Mouse (Mus musculus): ENCODE data around the gene Srebf1. TPM values are rescaled to one million over a fixed set of nuclear protein-coding genes. Genes with fewer than 3 reads are reported as not detected.
A peak's percentile ranks its signal among the peaks of the same experiment; 100 is the strongest.

Srebf1 gene
- polyA plus RNA-seq, 1 experiment from 2014 or later = 61.9 TPM

DNA sequence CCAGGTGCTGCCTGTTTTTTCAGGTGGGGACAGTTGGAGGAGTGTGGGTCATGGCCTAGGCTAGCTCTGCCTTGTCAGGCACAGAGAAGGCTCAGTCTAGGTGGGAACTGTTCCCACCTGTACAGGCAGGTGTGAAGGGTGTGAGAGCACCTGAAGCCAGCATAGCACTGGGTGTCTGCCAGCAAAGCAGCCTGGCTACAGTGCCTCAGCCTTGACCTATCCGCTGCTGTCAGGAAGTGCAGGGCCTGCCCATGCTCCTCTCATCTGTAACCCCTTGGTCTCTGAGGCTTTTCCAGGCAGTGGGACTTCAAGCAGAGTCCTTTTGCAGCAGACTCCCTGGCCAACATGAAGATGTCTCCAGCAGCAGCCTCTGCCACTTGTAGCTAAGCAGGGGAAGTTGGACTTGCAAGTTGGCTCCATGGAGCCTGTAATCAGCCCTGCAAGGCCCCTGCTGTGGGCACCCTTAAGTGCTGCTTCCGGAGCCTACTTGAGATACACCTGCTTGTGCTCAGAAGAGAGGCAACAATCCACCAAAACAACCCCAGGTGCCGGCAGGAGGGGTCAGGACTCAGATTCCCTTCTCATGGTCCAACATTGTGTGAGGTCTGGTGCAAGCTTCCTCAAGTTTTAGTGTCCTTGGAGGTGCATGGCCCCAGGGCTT lies 61.8 kb downstream of the Srebf1 start:
- H3K27me3 ChIP-seq = no peaks in the 10 kb centered on the region
- ATAC-seq (ENCODE audit: insufficient number of reproducible peaks, insufficient read depth, low FRiP score, low TSS enrichment, low read depth) = no peak
- no peak overlapping the region for H3K4me2 ChIP-seq
- H3K9ac ChIP-seq = no peak overlapping the region
- H3K4me1 ChIP-seq = peaks cover 64% of the 10 kb centered on the region
- H3K9me3 ChIP-seq = no peaks in the 10 kb centered on the region
- H3K4me3 ChIP-seq = no peak overlapping the region
- peak overlapping the region; percentile 33; the same call in 1 of the 2 replicates for H3K27ac ChIP-seq
- 58% methylated on average over 3 of the region's 3 CpGs for WGBS
- H3K36me3 ChIP-seq = peaks cover 44% of the 10 kb centered on the region

DNA sequence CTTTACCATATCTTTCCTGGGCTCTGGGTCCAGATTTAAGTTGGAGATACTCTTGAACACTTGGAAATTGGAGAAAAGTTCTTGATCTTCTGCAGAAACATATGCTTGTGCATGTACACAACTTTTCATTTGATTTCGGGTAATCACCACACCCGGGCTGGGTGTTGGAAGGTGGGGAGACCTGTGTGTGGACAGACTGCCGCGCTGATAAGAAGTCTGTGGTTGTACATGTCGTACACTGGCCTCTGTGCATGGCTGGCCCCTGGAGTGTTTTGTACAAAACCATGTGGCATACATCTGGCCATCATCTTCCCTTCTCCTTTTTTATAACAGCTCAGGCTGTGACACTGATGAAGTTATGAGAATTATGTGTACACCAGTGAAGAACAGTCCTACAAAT lies 62.4 kb downstream of the Srebf1 start:
- H3K9ac ChIP-seq = no peak overlapping the region
- no peak overlapping the region for H3K27ac ChIP-seq
- WGBS = 84% methylated on average over 5 of the region's 5 CpGs

DNA sequence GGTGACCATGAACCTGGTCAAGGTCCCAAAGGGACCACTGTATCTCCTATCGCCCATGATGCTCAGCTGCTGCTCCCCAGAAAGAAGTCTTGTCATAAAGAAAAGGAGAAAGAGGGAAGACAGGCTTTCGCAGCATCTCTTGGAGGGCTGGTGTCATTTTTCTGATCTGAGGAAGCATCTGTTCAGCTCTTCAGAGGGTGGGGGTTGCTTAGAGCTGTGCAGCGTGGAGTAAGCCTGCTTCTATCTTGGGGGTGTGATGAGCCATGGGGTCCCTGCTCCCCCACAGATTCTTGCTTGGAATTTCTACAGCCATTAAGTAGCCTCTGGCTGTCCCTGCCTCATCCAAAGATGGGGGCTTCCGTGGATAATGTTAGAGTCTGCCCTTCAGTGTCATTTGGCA lies 64.1 kb downstream of the Srebf1 start:
- Histone ChIP-seq H3K4me2 (no peak overlapping the region), H3K27ac (no peak overlapping the region), H3K4me1 (peaks cover 53% of the 10 kb centered on the region), H3K27me3 (no peaks in the 10 kb centered on the region), H3K9me3 (no peaks in the 10 kb centered on the region), H3K36me3 (peaks cover 67% of the 10 kb centered on the region), H3K4me3 (no peak overlapping the region), H3K9ac (no peak overlapping the region)
- no peak for ATAC-seq (ENCODE audit: insufficient number of reproducible peaks, insufficient read depth, low FRiP score, low TSS enrichment, low read depth)
- 77% methylated on average over 4 of the region's 4 CpGs for WGBS

More for the DNA sequence above, 62.4 kb downstream of the Srebf1 start:
- H3K9me3 ChIP-seq = no peaks in the 10 kb centered on the region
- no peaks in the 10 kb centered on the region for H3K27me3 ChIP-seq
- peaks cover 68% of the 10 kb centered on the region for H3K4me1 ChIP-seq
- H3K4me3 ChIP-seq = no peak overlapping the region
- ATAC-seq (ENCODE audit: insufficient number of reproducible peaks, insufficient read depth, low FRiP score, low TSS enrichment, low read depth) = no peak
- H3K4me2 ChIP-seq = no peak overlapping the region
- peaks cover 50% of the 10 kb centered on the region for H3K36me3 ChIP-seq

DNA sequence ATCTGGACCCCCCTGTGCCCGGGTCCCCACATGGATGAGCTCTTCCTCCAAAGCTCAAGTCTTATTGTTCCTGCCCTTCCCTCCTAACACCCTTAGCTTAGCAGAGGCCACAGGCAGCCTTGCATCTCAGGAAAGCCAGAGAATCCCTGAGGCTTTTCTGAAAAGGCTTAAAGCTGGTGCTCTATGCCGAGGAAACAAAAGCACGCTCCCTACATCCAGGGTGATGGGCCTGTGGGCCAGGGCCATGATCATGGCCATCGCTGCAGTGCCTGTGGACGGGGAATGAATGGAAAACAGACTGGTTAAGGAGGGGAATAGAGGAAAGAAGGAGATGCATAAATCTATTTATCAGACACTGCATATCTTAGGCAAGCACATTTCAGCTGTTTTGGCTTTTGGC lies 66.7 kb downstream of the Srebf1 start:
- WGBS = 76% methylated on average over 5 of the region's 5 CpGs
- H3K9me3 ChIP-seq = no peaks in the 10 kb centered on the region
- peaks cover 65% of the 10 kb centered on the region for H3K36me3 ChIP-seq
- peaks cover 28% of the 10 kb centered on the region for H3K4me1 ChIP-seq
- no peak overlapping the region for H3K9ac ChIP-seq
- no peak for ATAC-seq (ENCODE audit: insufficient number of reproducible peaks, insufficient read depth, low FRiP score, low TSS enrichment, low read depth)
- no peaks in the 10 kb centered on the region for H3K27me3 ChIP-seq
- no peak overlapping the region for H3K4me2 ChIP-seq
- no peak overlapping the region for H3K4me3 ChIP-seq
- H3K27ac ChIP-seq = no peak overlapping the region

DNA sequence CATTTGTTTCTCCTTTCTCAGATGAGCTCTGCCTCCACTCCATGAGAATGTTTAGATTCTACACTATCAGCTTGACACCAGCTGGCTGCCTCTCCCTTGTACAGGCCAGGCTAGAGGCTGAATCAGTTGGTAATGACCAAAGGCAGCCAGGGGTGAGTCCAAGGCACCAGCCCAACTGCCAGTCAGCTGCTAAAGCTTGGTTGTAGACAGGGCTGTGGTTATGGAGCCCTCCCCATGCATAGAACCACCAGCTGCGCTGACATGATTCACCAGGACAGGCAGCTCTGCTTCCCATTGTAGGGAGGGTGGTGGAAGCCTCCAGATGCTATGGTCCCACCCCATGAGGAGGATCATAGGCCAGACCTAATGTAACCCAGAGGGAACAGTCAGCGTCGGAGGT lies 68.4 kb downstream of the Srebf1 start:
- no peaks in the 10 kb centered on the region for H3K27me3 ChIP-seq
- 75% methylated on average over 3 of the region's 3 CpGs for WGBS

DNA sequence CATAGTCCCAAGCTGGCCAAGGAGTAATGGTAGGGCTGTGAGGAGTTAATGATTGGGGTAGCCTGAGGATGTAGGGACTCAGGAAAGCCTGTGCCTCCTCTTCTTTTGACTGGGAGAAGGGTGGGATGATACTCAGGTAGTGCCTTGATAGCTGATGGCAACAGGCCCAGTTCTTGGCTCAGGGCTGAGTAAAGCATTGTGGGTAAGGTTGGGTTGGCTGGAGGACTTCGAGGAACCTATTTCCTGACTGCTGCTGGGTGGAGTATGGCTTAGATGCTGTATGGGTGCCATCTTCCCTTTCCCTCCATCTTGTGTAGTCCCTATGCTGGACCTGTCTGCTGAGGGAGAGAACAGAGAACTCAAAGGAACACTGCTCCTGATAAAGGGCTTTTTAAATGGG lies 70.0 kb downstream of the Srebf1 start:
- Histone ChIP-seq H3K27me3 (no peaks in the 10 kb centered on the region), H3K9me3 (no peaks in the 10 kb centered on the region), H3K4me2 (no peak overlapping the region), H3K9ac (no peak overlapping the region), H3K36me3 (peaks cover 62% of the 10 kb centered on the region), H3K27ac (no peak overlapping the region), H3K4me1 (peaks cover 18% of the 10 kb centered on the region), H3K4me3 (no peak overlapping the region)
- no peak for ATAC-seq (ENCODE audit: insufficient number of reproducible peaks, insufficient read depth, low FRiP score, low TSS enrichment, low read depth)
- WGBS = 90% methylated on average over 1 of the region's 1 CpGs

More for the DNA sequence above, 68.4 kb downstream of the Srebf1 start:
- Histone ChIP-seq H3K27ac (no peak overlapping the region), H3K4me2 (no peak overlapping the region), H3K36me3 (peaks cover 57% of the 10 kb centered on the region), H3K4me3 (no peak overlapping the region), H3K4me1 (peaks cover 17% of the 10 kb centered on the region), H3K9me3 (no peaks in the 10 kb centered on the region), H3K9ac (no peak overlapping the region)
- ATAC-seq (ENCODE audit: insufficient number of reproducible peaks, insufficient read depth, low FRiP score, low TSS enrichment, low read depth) = no peak

DNA sequence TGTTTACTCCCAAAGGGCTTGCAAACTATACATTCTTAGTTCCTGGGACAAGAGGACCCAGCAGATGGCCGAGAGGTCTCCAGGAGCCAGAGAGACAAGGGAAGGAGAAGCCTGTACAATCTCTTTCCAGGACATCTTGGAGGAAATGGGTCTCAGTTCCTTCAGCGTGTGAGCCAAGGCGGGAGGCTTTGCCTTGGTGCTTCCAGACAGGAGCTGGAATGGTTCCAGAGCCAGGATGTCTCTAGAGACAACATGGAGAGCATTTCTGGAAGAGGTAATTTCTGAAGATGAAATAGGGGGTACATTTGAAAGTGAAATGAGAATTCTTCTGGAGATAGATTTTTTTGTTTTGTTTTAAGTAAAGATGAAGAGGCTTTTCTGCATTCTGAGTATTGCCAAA lies 71.7 kb downstream of the Srebf1 start:
- no peak overlapping the region for H3K4me3 ChIP-seq
- H3K36me3 ChIP-seq = peaks cover 63% of the 10 kb centered on the region
- no peaks in the 10 kb centered on the region for H3K9me3 ChIP-seq
- ATAC-seq (ENCODE audit: insufficient number of reproducible peaks, insufficient read depth, low FRiP score, low TSS enrichment, low read depth) = no peak
- H3K27ac ChIP-seq = no peak overlapping the region
- no peaks in the 10 kb centered on the region for H3K27me3 ChIP-seq
- no peak overlapping the region for H3K9ac ChIP-seq
- 82% methylated on average over 3 of the region's 3 CpGs for WGBS
- H3K4me2 ChIP-seq = no peak overlapping the region
- peaks cover 18% of the 10 kb centered on the region for H3K4me1 ChIP-seq

Small RNA genes within 50 kb of the gene (microRNA-seq; reads per million reads assigned to microRNA genes)
- gene Mir6921 (not detected), gene Mir6922 (not detected)

Other genes starting within 250 kb of the Srebf1 start
- 5.2 and 6.5 TPM in 2 replicates for gene Pemt, start 176.1 kb downstream of the Srebf1 start, polyA plus RNA-seq (2015; fragmentation: Nextera tagmentation; extraction: Ambion mirVana)
- 27.9 and 28.5 TPM in 2 replicates for gene Rai1, start 117.6 kb downstream of the Srebf1 start, polyA plus RNA-seq (2015; fragmentation: Nextera tagmentation; extraction: Ambion mirVana)
- 27.8 and 29.5 TPM in 2 replicates for gene Tom1l2, start 130.3 kb upstream of the Srebf1 start, polyA plus RNA-seq (2015; fragmentation: Nextera tagmentation; extraction: Ambion mirVana)
- gene Drc3, start 130.7 kb upstream of the Srebf1 start, polyA plus RNA-seq (2015; fragmentation: Nextera tagmentation; extraction: Ambion mirVana) = 2.4 and 2.7 TPM in 2 replicates
- 25.3 and 25.8 TPM in 2 replicates for gene Gid4, start 194.6 kb upstream of the Srebf1 start, polyA plus RNA-seq (2015; fragmentation: Nextera tagmentation; extraction: Ambion mirVana)
- 52.7 and 54.9 TPM in 2 replicates for gene Atpaf2, start 195.9 kb upstream of the Srebf1 start, polyA plus RNA-seq (2015; fragmentation: Nextera tagmentation; extraction: Ambion mirVana)
- gene Drg2, start 232.0 kb upstream of the Srebf1 start, polyA plus RNA-seq (2015; fragmentation: Nextera tagmentation; extraction: Ambion mirVana) = 113 and 124 TPM in 2 replicates
- 0.67 and 0.77 TPM in 2 replicates for gene Myo15, start 246.8 kb upstream of the Srebf1 start, polyA plus RNA-seq (2015; fragmentation: Nextera tagmentation; extraction: Ambion mirVana)

All from embryonic facial prominence, embryonic 13.5 days (tissue).